Mouse (Mus musculus) embryo, embryonic 10 days (tissue): Measurements from ENCODE around the gene Zic1.
A peak's percentile ranks its signal among the peaks of the same experiment; 100 is the strongest.

Experiments used
- DNase-seq: peaks from one replicate; pipeline ENCODE4 v3.0.0-alpha.2; 2015; ENCODE audit warnings: low spot score

Zic1 gene

GRCm38 (mm10) chr9:91353551-91354433 lies 11.8 kb downstream of the Zic1 start:
- peak; percentile 44 for DNase-seq

DNA sequence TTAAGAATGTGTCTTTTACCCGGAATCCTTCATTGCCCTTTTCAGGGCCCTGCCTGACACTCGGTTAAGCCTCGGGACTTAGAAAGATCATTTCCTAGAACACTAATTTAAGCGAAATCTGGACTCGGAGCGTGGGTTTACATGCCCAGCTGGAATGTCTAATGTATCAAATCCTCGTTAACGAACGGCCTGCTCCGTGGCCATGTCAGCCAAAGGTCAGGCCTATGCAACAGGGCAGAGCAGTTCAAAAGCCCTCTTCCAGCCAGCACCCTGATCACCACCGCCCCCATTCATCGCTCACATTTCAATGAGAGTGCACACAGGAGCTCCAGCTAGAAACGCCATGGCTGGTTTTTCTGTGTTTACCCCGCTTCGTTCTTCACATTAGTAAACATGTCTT lies 12.8 kb downstream of the Zic1 start:
- DNase-seq: peak; percentile 86

DNA sequence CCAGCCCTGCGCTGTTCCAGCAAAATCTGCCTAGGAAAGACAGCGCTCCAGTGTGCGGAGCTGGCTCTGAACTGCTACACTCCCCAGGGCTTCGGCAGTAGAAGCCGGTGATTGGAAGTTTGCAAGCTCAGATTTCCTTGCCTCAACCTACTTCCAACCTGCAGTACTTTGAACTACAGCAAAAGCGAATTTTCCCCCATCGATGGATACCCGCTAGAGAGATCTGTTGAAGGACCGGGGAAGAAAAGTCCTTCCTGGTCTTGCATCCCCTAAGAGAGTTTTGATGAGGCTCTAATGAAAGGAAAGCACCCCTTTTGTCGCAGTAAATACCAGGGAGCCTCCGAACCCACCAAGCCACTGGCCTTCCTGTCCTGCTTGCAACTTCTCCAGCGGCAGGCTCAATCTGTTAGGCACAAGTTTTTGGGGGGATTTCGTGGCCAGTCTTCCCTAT lies 13.6 kb downstream of the Zic1 start:
- peak; percentile 10 for DNase-seq

DNA sequence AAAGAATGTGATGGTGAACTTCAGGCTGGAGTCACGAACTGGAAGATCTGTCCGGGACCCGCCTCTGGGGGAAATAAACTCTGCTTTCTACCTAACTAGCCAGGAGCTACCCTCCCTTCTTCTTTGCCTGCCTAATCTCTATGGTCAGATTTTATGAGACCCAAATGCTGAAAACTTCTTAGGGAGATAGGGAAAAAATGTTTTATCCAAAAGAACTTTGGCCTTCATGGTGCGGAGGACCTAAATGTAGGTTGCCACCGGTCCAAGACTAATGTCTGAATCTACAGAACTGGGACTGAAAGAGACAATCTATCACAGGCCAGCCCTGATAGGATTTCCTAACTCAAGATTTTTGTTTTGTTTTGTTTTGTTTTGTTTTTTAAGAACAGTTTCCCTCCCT lies 14.2 kb downstream of the Zic1 start:
- DNase-seq: peak; percentile 12

- DNase-seq: peak; percentile 67
Measured at GRCm38 (mm10) chr9:91350861-91351291, 14.7 kb downstream of the Zic1 start.

DNA sequence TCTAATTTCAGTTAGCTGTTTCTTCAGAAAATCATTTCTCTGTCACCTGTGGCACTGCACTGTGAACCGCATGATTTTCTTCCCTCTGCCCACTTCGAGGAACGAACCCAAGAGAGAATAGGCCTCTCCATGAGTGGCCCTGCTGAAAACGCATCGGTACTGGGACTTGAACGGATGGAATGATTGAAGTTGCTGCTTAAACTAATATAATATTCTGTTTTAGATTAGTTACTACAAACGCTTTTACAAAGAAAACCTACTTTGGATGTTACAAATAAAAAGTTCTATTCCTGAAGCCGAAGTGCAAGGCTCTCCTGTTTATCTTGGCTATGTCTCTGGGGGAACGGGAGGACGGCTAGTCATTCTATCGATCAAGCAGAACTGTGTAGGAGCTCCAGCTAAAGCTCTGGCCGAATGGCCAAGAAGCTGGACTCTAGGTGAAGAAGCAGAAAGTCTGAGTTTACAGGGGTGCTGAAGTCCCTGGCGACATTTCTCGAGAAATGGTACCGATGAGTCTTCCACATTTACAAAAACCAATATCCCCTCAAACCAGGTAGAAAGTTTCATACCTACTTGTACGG lies 15.3 kb downstream of the Zic1 start:
- DNase-seq: peak; percentile 44

DNA sequence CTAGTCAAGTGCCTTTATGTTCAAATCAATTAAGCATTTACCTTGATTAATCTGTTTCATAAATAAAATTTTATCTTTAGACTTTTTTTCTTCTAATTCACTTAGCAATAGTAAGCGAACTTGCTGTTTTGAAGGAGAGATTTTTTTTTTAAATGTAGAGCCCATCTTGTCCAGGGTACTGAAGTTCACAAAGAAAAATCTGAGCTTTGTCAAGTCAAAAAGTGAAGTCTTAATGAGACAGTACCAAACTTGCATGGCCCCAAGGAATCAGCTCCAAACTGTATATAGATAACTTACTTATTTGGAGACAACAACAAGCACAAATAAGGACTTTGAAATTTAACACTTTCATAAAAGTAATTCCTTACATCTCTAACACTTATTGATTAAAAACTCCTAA lies 16.9 kb downstream of the Zic1 start:
- no peak for DNase-seq

GRCm38 (mm10) chr9:91347591-91347990 lies 18.0 kb downstream of the Zic1 start:
- DNase-seq: no peak
